Mouse (Mus musculus) heart, adult 2 months (tissue): ENCODE results near the gene Fap.

Experiments
- CTCF ChIP-seq: fragments of 200-600 bp; IDR thresholded peaks from 2 replicates; pipeline ENCODE4 v1.8.1; 2022; ENCODE audit warnings: antibody characterized with exemption, mild to moderate bottlenecking, moderate library complexity
- EP300 ChIP-seq: fragments of 200-500 bp; IDR thresholded peaks from 2 replicates; pipeline ENCODE4 v1.6.1; 2011; ENCODE audit warnings: low read depth, low read length, control low read depth; ENCODE audit not compliant: insufficient read depth
- POLR2A ChIP-seq: fragments of 200-500 bp; IDR thresholded peaks from 2 replicates; pipeline ENCODE4 v1.6.1; 2011; ENCODE audit warnings: mild to moderate bottlenecking, low read depth, low read length, control low read depth; ENCODE audit not compliant: insufficient read depth

DNA sequence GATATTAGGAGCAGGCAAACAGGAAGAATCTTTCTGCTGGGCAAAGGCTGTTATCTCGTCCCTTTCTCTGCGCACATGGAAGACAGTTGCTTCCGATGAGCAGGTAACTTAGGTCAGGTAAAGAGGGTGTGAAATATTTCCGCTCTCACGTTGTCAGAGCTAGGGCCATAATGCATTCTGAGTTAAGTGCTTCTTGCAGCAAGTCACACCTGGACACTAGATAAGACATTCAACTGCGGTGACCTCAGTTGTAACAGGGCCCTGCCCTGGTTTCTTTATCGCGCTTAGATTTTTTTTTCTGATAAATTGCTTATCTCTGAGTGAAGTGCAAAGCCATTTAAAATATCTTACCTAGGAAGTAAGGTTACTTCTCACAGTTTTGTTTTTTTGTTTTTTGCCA lies 38.4 kb downstream of the Fap start:
- TF ChIP-seq POLR2A (no peak), CTCF (no peak), EP300 (no peak)
